Mouse (Mus musculus): ENCODE measurements at regions not wholly inside any gene's neighbourhood (a gene's known extent, or its start where the extent isn't known, plus 50 kb on each side); places are given as distances from the start of the nearest gene placed in this dataset.
"Not testable (repeated sequence)": the region's sequence is repeated elsewhere in the genome, so short reads cannot be mapped to it uniquely, and the experiment has no call there.

- no peak for TF ChIP-seq POLR2A (IDR thresholded peaks at IDR 0.05; ENCODE audit: borderline replicate concordance, extremely low read depth, insufficient read depth, insufficient read length, poor library complexity, severe bottlenecking)
- no peak for TF ChIP-seq CTCF (IDR thresholded peaks at IDR 0.05; ENCODE audit: borderline replicate concordance, extremely low read depth, insufficient read depth, insufficient read length)
- no peak for DNase-seq (ENCODE audit: low read depth)
Observed at GRCm38 (mm10) chr13:115799294-115799693, 510.2 kb downstream of the Isl1 start.

DNA sequence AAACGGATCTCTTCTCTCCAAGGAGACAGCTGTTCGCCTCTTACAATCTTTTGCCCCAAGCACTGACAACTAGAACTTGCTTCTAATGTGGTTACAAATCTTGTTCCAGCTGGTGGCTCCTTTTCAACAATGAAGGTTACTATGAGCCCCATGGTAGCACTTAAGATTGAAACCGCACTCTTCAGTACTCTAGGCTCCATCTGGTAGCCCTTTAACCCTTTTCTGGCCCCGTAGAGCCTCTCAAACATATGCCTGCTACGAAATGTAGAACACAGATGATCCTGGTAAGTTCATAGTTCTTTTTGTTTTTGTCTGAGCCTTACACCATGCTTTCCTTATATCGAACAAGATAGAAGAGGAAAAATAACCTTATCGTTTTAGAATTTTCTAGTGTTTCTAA, 558.2 kb downstream of the Isl1 start:
- TF ChIP-seq POLR2A (IDR thresholded peaks at IDR 0.05; ENCODE audit: borderline replicate concordance, extremely low read depth, insufficient read depth, insufficient read length, poor library complexity, severe bottlenecking) (no peak), CTCF (IDR thresholded peaks at IDR 0.05; ENCODE audit: borderline replicate concordance, extremely low read depth, insufficient read depth, insufficient read length) (no peak)
- DNase-seq (ENCODE audit: low read depth) = no peak

DNA sequence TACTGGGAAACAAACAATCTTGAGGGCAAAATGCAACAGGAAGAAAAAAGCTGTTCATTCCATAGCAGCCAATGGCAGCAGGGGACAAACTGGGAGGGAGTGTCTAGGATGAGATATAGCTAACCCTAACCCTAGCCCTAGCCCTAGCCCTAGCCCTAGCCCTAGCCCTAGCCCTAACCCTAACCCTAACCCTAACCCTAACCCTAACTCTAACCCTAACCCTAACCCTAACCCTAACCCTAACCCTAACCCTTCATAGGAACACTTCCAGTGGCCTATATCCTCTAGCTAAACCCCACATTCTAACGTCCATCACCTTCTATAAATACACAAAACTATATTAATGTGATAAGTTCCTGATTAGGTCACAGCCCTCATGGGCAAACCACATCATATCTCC, 567.4 kb downstream of the Isl1 start:
- DNase-seq (ENCODE audit: low read depth) = not testable (repeated sequence)

DNA sequence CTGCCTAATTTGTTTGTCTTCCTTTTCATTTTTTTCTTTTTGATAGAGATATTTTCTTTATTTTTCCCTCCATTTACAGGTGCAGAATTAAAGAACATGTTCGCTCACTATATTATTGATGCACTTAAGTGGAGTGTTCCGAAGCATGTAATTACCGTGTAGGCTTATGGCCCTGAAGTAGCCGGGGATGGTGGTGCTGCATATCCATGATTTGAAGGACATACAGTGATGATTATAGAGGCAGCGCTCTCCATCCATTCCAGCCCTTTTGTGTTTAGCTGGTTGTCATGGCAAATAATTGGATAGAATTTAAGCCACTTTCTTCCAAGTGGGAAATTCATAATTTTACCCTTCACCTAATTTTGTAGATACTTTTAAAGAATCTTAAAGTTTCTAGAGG, 581.5 kb downstream of the Isl1 start:
- TF ChIP-seq POLR2A (IDR thresholded peaks at IDR 0.05; ENCODE audit: borderline replicate concordance, extremely low read depth, insufficient read depth, insufficient read length, poor library complexity, severe bottlenecking) (no peak), CTCF (IDR thresholded peaks at IDR 0.05; ENCODE audit: borderline replicate concordance, extremely low read depth, insufficient read depth, insufficient read length) (no peak)
- peak; percentile 63 for DNase-seq (ENCODE audit: low read depth)

DNA sequence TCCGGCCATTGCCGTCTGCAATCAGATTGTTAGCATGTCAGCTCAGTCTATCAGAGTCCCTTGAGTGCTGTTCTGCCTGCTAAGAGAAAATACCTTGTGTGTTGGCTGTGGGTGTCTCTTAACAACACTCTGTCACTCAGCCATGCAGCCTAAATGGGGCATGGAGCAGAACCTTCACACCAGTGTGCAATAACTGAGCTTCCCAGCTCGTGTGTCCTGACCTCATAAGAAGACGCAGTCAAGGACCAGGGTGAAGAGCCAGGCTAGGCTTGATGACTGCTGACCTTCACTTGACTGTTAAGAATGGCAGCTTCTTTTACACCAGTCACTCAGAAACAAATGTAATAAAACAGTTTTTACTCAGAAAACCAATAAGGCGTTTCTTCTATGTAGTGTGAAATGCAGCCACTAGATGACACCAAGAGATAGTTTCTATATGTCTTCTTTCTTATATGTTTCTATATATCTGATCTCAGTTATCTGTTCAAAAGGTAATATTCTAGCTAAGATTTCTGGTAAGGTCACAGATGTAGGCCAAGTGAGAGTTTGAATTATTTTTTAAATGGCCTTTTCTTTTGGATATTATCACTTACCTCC, 584.0 kb downstream of the Isl1 start:
- no peak for TF ChIP-seq CTCF (IDR thresholded peaks at IDR 0.05; ENCODE audit: borderline replicate concordance, extremely low read depth, insufficient read depth, insufficient read length)
- TF ChIP-seq POLR2A (IDR thresholded peaks at IDR 0.05; ENCODE audit: borderline replicate concordance, extremely low read depth, insufficient read depth, insufficient read length, poor library complexity, severe bottlenecking) = no peak
- peak; percentile 52 for DNase-seq (ENCODE audit: low read depth)

- no peak for TF ChIP-seq CTCF (IDR thresholded peaks at IDR 0.05; ENCODE audit: borderline replicate concordance, extremely low read depth, insufficient read depth, insufficient read length)
- no peak for TF ChIP-seq POLR2A (IDR thresholded peaks at IDR 0.05; ENCODE audit: borderline replicate concordance, extremely low read depth, insufficient read depth, insufficient read length, poor library complexity, severe bottlenecking)
- no peak for DNase-seq (ENCODE audit: low read depth)
Observed at GRCm38 (mm10) chr13:115719276-115719675, 590.2 kb downstream of the Isl1 start.

- TF ChIP-seq CTCF (IDR thresholded peaks at IDR 0.05; ENCODE audit: borderline replicate concordance, extremely low read depth, insufficient read depth, insufficient read length) (no peak), POLR2A (IDR thresholded peaks at IDR 0.05; ENCODE audit: borderline replicate concordance, extremely low read depth, insufficient read depth, insufficient read length, poor library complexity, severe bottlenecking) (no peak)
- no peak for DNase-seq (ENCODE audit: low read depth)
Observed at GRCm38 (mm10) chr13:115718859-115719258, 590.6 kb downstream of the Isl1 start.

DNA sequence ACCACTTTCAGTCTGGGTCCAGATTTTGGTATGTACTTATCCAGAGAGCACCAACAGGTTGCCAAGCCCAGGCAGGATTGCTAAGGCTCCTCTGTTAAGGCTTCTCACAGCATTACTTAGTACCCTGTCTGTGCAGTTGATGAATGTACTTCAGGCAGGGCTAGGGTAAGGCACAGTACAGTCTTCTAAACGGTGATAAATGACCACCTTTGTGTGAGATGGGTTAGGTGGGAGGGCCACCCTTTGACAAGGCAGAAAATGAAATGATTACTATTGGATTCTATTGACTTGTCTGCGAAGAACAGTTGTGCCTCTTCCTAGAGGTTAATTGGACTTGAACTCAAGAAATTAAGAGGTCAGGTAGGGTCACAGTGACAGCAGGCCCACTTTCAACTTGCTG, 594.4 kb upstream of the Itga1 start:
- no peak for DNase-seq (ENCODE audit: low read depth)

DNA sequence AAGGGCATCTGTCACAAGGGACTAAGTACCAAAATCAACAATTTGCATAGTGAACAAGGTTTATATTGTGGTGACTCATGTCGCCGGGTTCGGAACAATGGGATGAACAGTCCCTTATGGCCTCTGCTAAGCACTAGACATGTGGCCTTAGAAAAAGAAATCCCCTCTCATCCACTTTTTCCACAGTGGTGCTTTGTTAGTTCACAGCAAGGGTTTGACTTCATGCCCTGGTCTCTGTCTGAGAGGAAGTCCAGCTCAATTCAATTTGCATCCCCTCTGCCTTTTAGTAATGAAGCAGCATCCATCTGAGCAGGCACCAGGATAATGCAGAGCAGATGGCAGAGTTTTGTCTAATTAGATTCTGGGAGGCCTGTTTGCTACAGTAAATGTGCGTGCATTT, 585.7 kb upstream of the Itga1 start:
- peak; percentile 86 for DNase-seq (ENCODE audit: low read depth)
- TF ChIP-seq POLR2A (IDR thresholded peaks at IDR 0.05; ENCODE audit: borderline replicate concordance, extremely low read depth, insufficient read depth, insufficient read length, poor library complexity, severe bottlenecking) (no peak), CTCF (IDR thresholded peaks at IDR 0.05; ENCODE audit: borderline replicate concordance, extremely low read depth, insufficient read depth, insufficient read length) (no peak)

More for the DNA sequence above, 594.4 kb upstream of the Itga1 start:
- no peak for TF ChIP-seq CTCF (IDR thresholded peaks at IDR 0.05; ENCODE audit: borderline replicate concordance, extremely low read depth, insufficient read depth, insufficient read length)
- TF ChIP-seq POLR2A (IDR thresholded peaks at IDR 0.05; ENCODE audit: borderline replicate concordance, extremely low read depth, insufficient read depth, insufficient read length, poor library complexity, severe bottlenecking) = no peak

- TF ChIP-seq CTCF (IDR thresholded peaks at IDR 0.05; ENCODE audit: borderline replicate concordance, extremely low read depth, insufficient read depth, insufficient read length) (peak; percentile 64; the same call in 1 of the 2 replicates), POLR2A (IDR thresholded peaks at IDR 0.05; ENCODE audit: borderline replicate concordance, extremely low read depth, insufficient read depth, insufficient read length, poor library complexity, severe bottlenecking) (no peak)
- peak; percentile 80 for DNase-seq (ENCODE audit: low read depth)
Observed at GRCm38 (mm10) chr13:115679591-115679990, 577.8 kb upstream of the Itga1 start.

GRCm38 (mm10) chr13:115676836-115677235, 575.1 kb upstream of the Itga1 start:
- TF ChIP-seq POLR2A (IDR thresholded peaks at IDR 0.05; ENCODE audit: borderline replicate concordance, extremely low read depth, insufficient read depth, insufficient read length, poor library complexity, severe bottlenecking) = no peak
- no peak for TF ChIP-seq CTCF (IDR thresholded peaks at IDR 0.05; ENCODE audit: borderline replicate concordance, extremely low read depth, insufficient read depth, insufficient read length)
- DNase-seq (ENCODE audit: low read depth) = peak; percentile 61

- no peak for TF ChIP-seq POLR2A (IDR thresholded peaks at IDR 0.05; ENCODE audit: borderline replicate concordance, extremely low read depth, insufficient read depth, insufficient read length, poor library complexity, severe bottlenecking)
- peak; percentile 89 for DNase-seq (ENCODE audit: low read depth)
Observed at GRCm38 (mm10) chr13:115673729-115674128, 572.0 kb upstream of the Itga1 start.

DNA sequence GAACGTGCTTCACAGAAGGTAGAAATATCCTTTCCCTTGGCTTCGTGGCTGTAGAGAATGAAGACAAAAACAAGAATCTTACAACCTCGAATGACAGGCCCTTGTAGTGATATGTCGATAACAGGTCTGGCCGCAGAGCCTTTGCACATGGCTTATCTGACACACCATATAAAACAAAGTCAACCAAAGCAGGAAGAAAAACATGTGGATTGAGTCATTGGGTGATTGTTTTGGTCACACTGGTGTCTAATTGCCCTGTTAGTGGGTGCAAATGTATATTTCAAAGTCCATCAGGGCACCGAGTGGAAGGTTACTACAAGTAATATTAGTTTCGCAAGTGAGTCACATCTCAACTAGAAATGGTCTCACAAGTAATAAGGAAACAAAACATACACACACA, 569.9 kb upstream of the Itga1 start:
- no peak for DNase-seq (ENCODE audit: low read depth)
- no peak for TF ChIP-seq CTCF (IDR thresholded peaks at IDR 0.05; ENCODE audit: borderline replicate concordance, extremely low read depth, insufficient read depth, insufficient read length)
- no peak for TF ChIP-seq POLR2A (IDR thresholded peaks at IDR 0.05; ENCODE audit: borderline replicate concordance, extremely low read depth, insufficient read depth, insufficient read length, poor library complexity, severe bottlenecking)

All from brain, embryonic 14.5 days (tissue).